Mouse (Mus musculus): ENCODE data around the gene Gm5724. TPM values are rescaled to one million over a fixed set of nuclear protein-coding genes. Genes with fewer than 3 reads are reported as not detected.

Gm5724 gene
- polyA plus RNA-seq (2015; fragmentation: Nextera tagmentation; extraction: Ambion mirVana): not detected in 2 replicates

DNA sequence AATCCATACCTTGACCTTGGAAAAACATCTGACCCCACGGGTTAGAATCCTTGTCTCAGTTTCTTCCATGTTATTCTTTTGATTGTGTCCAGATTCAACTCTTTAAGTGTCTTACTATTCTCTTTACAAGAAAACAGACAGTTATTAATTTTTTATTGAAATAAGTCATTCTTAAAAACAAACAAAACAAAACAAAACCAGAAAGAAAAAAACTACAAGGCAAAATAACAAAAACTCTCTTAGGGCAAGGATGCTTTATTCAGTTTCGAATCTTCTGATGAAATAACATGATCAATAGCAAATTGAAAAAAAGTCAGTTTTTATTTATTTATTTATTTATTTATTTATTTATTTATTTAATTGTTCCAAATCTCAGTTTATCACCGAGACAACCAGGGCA is at the start of gene Gm5724:
Gene Gm5724, minus strand, starts transcription at position 101 of the 400 bp plus-strand sequence.
- Histone ChIP-seq H3K27me3 (replicated peaks) (no peaks in the 10 kb centered on the region), H3K9ac (no peak within 1 kb of the TSS)
- 89% methylated on average over 3 of the region's 3 CpGs for WGBS

DNA sequence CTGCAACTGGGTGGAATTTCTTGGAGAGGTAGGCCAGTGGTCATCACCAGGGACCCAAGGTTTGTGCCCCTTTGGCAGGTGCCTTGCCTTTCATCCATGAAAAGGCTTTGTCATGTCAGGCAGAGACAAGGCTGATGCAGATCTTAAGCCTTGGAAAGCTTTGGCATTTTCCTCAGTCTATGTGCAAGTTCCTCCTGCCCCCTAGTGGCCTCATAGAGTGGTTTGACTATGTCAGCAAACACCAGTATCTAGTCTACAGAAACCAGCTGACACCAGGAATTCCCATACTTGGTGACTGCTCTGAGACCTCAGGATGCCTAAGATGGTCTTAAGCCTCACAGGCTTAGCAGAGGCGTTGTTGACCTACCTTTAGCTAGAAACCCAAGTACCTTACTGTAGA is 24.2 kb upstream of the Gm5724 start:
- H3K4me1 ChIP-seq: no peaks in the 10 kb centered on the region
- no peaks in the 10 kb centered on the region for H3K36me3 ChIP-seq (replicated peaks)
- H3K9ac ChIP-seq: no peak overlapping the region
- WGBS: 42% methylated on average over 1 of the region's 1 CpGs
- H3K27me3 ChIP-seq (replicated peaks): no peaks in the 10 kb centered on the region
- H3K9me3 ChIP-seq: no peaks in the 10 kb centered on the region
- no peak overlapping the region for H3K4me3 ChIP-seq
- H3K4me2 ChIP-seq: no peak overlapping the region
- no peak for ATAC-seq (replicated peaks)
- no peak overlapping the region for H3K27ac ChIP-seq

More for the DNA sequence above, at the start of gene Gm5724:
- no peak within 1 kb of the TSS for H3K4me3 ChIP-seq
- H3K27ac ChIP-seq: no peak within 1 kb of the TSS
- H3K36me3 ChIP-seq (replicated peaks): no peaks in the 10 kb centered on the region
- no peak within 1 kb of the TSS for H3K4me2 ChIP-seq
- H3K9me3 ChIP-seq: no peaks in the 10 kb centered on the region
- ATAC-seq (replicated peaks): no peak
- no peaks in the 10 kb centered on the region for H3K4me1 ChIP-seq

- Histone ChIP-seq H3K9me3 (no peaks in the 10 kb centered on the region), H3K27ac (no peak overlapping the region), H3K9ac (no peak overlapping the region), H3K4me2 (no peak overlapping the region), H3K36me3 (replicated peaks) (no peaks in the 10 kb centered on the region), H3K4me1 (no peaks in the 10 kb centered on the region), H3K27me3 (replicated peaks) (no peaks in the 10 kb centered on the region), H3K4me3 (no peak overlapping the region)
- WGBS: 85% methylated on average over 2 of the region's 2 CpGs
- ATAC-seq (replicated peaks): no peak
These were observed 866 bp upstream of the Gm5724 start for GRCm38 (mm10) chr6:141774476-141774875.

DNA sequence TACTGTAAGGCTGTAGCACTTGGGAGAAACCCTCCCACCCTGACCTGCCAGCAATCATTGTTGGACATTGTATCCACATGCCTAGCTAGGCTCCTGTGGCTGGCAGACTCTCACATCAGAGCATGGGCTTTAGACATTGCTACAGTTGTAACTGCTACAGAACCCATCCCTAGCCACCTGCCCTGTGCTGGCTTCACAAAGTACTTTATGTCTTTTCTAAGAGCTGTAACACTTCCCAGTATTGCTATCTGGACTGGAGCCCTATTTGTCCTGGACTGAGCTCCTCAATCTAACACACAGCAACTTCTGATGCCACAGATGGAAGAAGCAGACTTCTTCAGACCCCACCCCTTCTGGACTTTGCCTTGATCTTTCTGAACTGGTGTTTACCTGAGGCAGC is 82.4 kb downstream of the Gm5724 start:
- H3K4me2 ChIP-seq: no peak overlapping the region
- ATAC-seq (replicated peaks): no peak
- no peaks in the 10 kb centered on the region for H3K4me1 ChIP-seq
- H3K9ac ChIP-seq: no peak overlapping the region
- no peak overlapping the region for H3K27ac ChIP-seq
- no peaks in the 10 kb centered on the region for H3K9me3 ChIP-seq
- no peaks in the 10 kb centered on the region for H3K36me3 ChIP-seq (replicated peaks)
- H3K27me3 ChIP-seq (replicated peaks): no peaks in the 10 kb centered on the region
- no peak overlapping the region for H3K4me3 ChIP-seq

- Histone ChIP-seq H3K4me1 (no peaks in the 10 kb centered on the region), H3K9me3 (no peaks in the 10 kb centered on the region), H3K4me3 (no peak overlapping the region), H3K27me3 (replicated peaks) (no peaks in the 10 kb centered on the region), H3K9ac (no peak overlapping the region), H3K4me2 (no peak overlapping the region), H3K36me3 (replicated peaks) (no peaks in the 10 kb centered on the region), H3K27ac (no peak overlapping the region)
- 82% methylated on average over 4 of the region's 4 CpGs for WGBS
- ATAC-seq (replicated peaks): no peak
These were observed 86.6 kb downstream of the Gm5724 start for GRCm38 (mm10) chr6:141687008-141687407.

Other genes with a start within 250 kb of the Gm5724 start
- 15.7 and 16.1 TPM in 2 replicates for gene Slco1c1, start 249.4 kb downstream of the Gm5724 start, polyA plus RNA-seq (2015; fragmentation: Nextera tagmentation; extraction: Ambion mirVana)
- gene Slco1b2, start 144.3 kb downstream of the Gm5724 start, polyA plus RNA-seq (2015; fragmentation: Nextera tagmentation; extraction: Ambion mirVana): not detected in 2 replicates
- gene Slco1a4, start 82.4 kb upstream of the Gm5724 start, polyA plus RNA-seq (2015; fragmentation: Nextera tagmentation; extraction: Ambion mirVana): 1.3 and 1.5 TPM in 2 replicates
- gene Slco1a1, start 173.2 kb upstream of the Gm5724 start, polyA plus RNA-seq (2015; fragmentation: Nextera tagmentation; extraction: Ambion mirVana): not detected in 2 replicates
- not detected in 2 replicates for gene Gm6614, start 237.6 kb upstream of the Gm5724 start, polyA plus RNA-seq (2015; fragmentation: Nextera tagmentation; extraction: Ambion mirVana)

Data from midbrain, embryonic 15.5 days (tissue).